Mouse (Mus musculus) layer of hippocampus, adult 2 months (tissue): ENCODE results near the gene Hus1b. TPM values are rescaled to one million over a fixed set of nuclear protein-coding genes. Genes with fewer than 3 reads are reported as not detected.

ENCODE experiments used
- DNase-seq, 2 experiments: peaks; one replicate each; pipeline ENCODE4 v3.0.0; 2022; ENCODE audit warnings: low spot score in 2 of 2
- H3K27ac ChIP-seq: fragments of 200-600 bp; 2 replicates; pipeline ENCODE4 v1.8.1; 2022
- H3K4me3 ChIP-seq: fragments of 200-600 bp; 2 replicates; pipeline ENCODE4 v1.8.1; 2022; ENCODE audit warnings: mild to moderate bottlenecking
- CTCF ChIP-seq: fragments of 200-600 bp; conservative IDR thresholded peaks from 2 replicates; pipeline ENCODE4 v1.8.1; 2022; ENCODE audit warnings: antibody characterized with exemption, mild to moderate bottlenecking, moderate library complexity
- long read RNA-seq, 2 experiments: library from polyadenylated mRNA; stranded (forward); transcript quantifications; one replicate each; pipeline ENCODE4 v2.0.0; 2021; ENCODE audit warnings: borderline mapping rate in 2 of 2
- total RNA-seq, 2 experiments: library from RNA; stranded (reverse); gene quantifications; 2 replicates each; pipeline ENCODE4 v1.2.3; 2021

Gene Hus1b
- total RNA-seq: under 1 TPM; 0.61 TPM
- long read RNA-seq, experiment 1: 0 reads
- long read RNA-seq, experiment 2: 0 reads

- no peak within 1 kb of the TSS for H3K4me3 ChIP-seq
- H3K27ac ChIP-seq: peak within 1 kb of the TSS; percentile 24; the same call in 1 of the 2 replicates
- no peak for DNase-seq
- no peak for TF ChIP-seq CTCF
These were observed at the start of gene Hus1b for GRCm38 (mm10) chr13:30947540-30947939. TSS of gene Hus1b (minus strand) at chr13:30947759.

- Histone ChIP-seq H3K4me3 (no peak overlapping the region), H3K27ac (no peak overlapping the region)
- TF ChIP-seq CTCF: no peak; the same call in 1 of the 2 replicates
- DNase-seq: no peak
These were observed 46.8 kb upstream of the Hus1b start for GRCm38 (mm10) chr13:30994249-30994858.

GRCm38 (mm10) chr13:30993819-30994218 is 46.3 kb upstream of the Hus1b start:
- no peak overlapping the region for H3K27ac ChIP-seq
- DNase-seq: peak; percentile 58 to 69
- TF ChIP-seq CTCF: peak; percentile 94
- H3K4me3 ChIP-seq: no peak overlapping the region

GRCm38 (mm10) chr13:30990233-30990632 is 42.7 kb upstream of the Hus1b start:
- DNase-seq: no peak
- H3K4me3 ChIP-seq: no peak overlapping the region
- no peak for TF ChIP-seq CTCF
- no peak overlapping the region for H3K27ac ChIP-seq

- DNase-seq: no peak
- Histone ChIP-seq H3K27ac (no peak overlapping the region), H3K4me3 (no peak overlapping the region)
- no peak for TF ChIP-seq CTCF
These were observed 42.2 kb upstream of the Hus1b start for GRCm38 (mm10) chr13:30989710-30990109.

- no peak overlapping the region for H3K4me3 ChIP-seq
- TF ChIP-seq CTCF: no peak
- H3K27ac ChIP-seq: no peak overlapping the region
- DNase-seq: no peak
These were observed 40.1 kb upstream of the Hus1b start for GRCm38 (mm10) chr13:30987686-30988085.

GRCm38 (mm10) chr13:30986934-30987455 is 39.4 kb upstream of the Hus1b start:
- DNase-seq: no peak
- TF ChIP-seq CTCF: no peak
- no peak overlapping the region; the same call in 1 of the 2 replicates for H3K4me3 ChIP-seq
- peak overlapping the region; percentile 82 for H3K27ac ChIP-seq

- no peak for DNase-seq
- peak overlapping the region; percentile 52 for H3K4me3 ChIP-seq
- H3K27ac ChIP-seq: peak overlapping the region; percentile 82
- TF ChIP-seq CTCF: no peak
These were observed 38.3 kb upstream of the Hus1b start for GRCm38 (mm10) chr13:30985598-30986466.

GRCm38 (mm10) chr13:30985275-30985597 is 37.7 kb upstream of the Hus1b start:
- Histone ChIP-seq H3K27ac (peak overlapping the region; percentile 82), H3K4me3 (peak overlapping the region; percentile 52)
- peak in 1 of 2 experiments; percentile 31 for DNase-seq
- TF ChIP-seq CTCF: no peak

- Histone ChIP-seq H3K4me3 (no peak overlapping the region), H3K27ac (no peak overlapping the region)
- peak; percentile 87 for TF ChIP-seq CTCF
- DNase-seq: peak in 1 of 2 experiments; percentile 45
These were observed 34.1 kb upstream of the Hus1b start for GRCm38 (mm10) chr13:30981666-30982065.

- Histone ChIP-seq H3K4me3 (no peak overlapping the region), H3K27ac (no peak overlapping the region)
- no peak for DNase-seq
- TF ChIP-seq CTCF: no peak
These were observed 30.7 kb upstream of the Hus1b start for GRCm38 (mm10) chr13:30978224-30978623.

- Histone ChIP-seq H3K4me3 (no peak overlapping the region), H3K27ac (no peak overlapping the region)
- no peak for TF ChIP-seq CTCF
- DNase-seq: no peak
These were observed 29.1 kb upstream of the Hus1b start for GRCm38 (mm10) chr13:30976536-30977084.

- no peak for TF ChIP-seq CTCF
- Histone ChIP-seq H3K4me3 (peak overlapping the region; percentile 97), H3K27ac (peak overlapping the region; percentile 80)
- no peak for DNase-seq
These were observed 26.7 kb upstream of the Hus1b start for GRCm38 (mm10) chr13:30974247-30974630.
